Mouse (Mus musculus): ENCODE results near the gene Gm21760.
"Not testable (repeated sequence)": the region's sequence is repeated elsewhere in the genome, so short reads cannot be mapped to it uniquely, and the experiment has no call there.

Gene Gm21760

GRCm38 (mm10) chrY:80133479-80133878 lies at the start of gene Gm21760:
Gene Gm21760, plus strand, starts transcription at chrY:80133779.
- not testable (repeated sequence) for ATAC-seq (ENCODE audit: insufficient number of reproducible peaks, low FRiP score, low TSS enrichment)
